Mouse (Mus musculus): ENCODE results near the gene Zfp740.

- TF ChIP-seq CTCF (IDR thresholded peaks at IDR 0.05) (no peak), POLR2A (IDR thresholded peaks at IDR 0.05; ENCODE audit: insufficient read depth, low read depth, low read length) (no peak)
Measured at GRCm38 (mm10) chr15:102194439-102194838, 8.6 kb upstream of the Zfp740 start.

All from heart, adult 2 months (tissue).